Mouse (Mus musculus) testis, adult 2 months (tissue): ENCODE results near the gene Sbno2. TPM values are rescaled to one million over a fixed set of nuclear protein-coding genes. Genes with fewer than 3 reads are reported as not detected.

Experiments
- H3K27ac ChIP-seq: fragments of 200-500 bp; 2 replicates; pipeline ENCODE4 v1.5.1; 2012; ENCODE audit warnings: low read depth, low read length; ENCODE audit not compliant: control insufficient read depth, insufficient read depth
- H3K27me3 ChIP-seq: fragments of 200-500 bp; 2 replicates; pipeline ENCODE4 v1.6.1; 2012; ENCODE audit warnings: mild to moderate bottlenecking, low read length, moderate library complexity; ENCODE audit not compliant: control insufficient read depth, insufficient read depth
- H3K36me3 ChIP-seq: fragments of 200-500 bp; 2 replicates; pipeline ENCODE4 v1.6.1; 2012; ENCODE audit warnings: mild to moderate bottlenecking, low read length; ENCODE audit not compliant: control insufficient read depth, insufficient read depth
- H3K4me1 ChIP-seq: fragments of 200-500 bp; 2 replicates; pipeline ENCODE4 v1.6.1; 2012; ENCODE audit warnings: low read length; ENCODE audit not compliant: control insufficient read depth, insufficient read depth
- H3K4me3 ChIP-seq: fragments of 200-500 bp; 2 replicates; pipeline ENCODE4 v1.5.1; 2012; ENCODE audit warnings: low read depth, mild to moderate bottlenecking, low read length, moderate library complexity, mixed read lengths; ENCODE audit not compliant: control insufficient read depth
- CTCF ChIP-seq: fragments of 200-500 bp; IDR thresholded peaks from 2 replicates; pipeline ENCODE4 v1.5.1; 2012; ENCODE audit warnings: low read depth, mild to moderate bottlenecking, inconsistent platforms, low read length, moderate library complexity; ENCODE audit not compliant: control insufficient read depth, insufficient read depth, insufficient replicate concordance
- POLR2A ChIP-seq: fragments of 200-500 bp; IDR thresholded peaks from 2 replicates; pipeline ENCODE4 v1.6.1; 2012; ENCODE audit warnings: low read depth, mild to moderate bottlenecking, inconsistent platforms, low read length, moderate library complexity; ENCODE audit not compliant: control insufficient read depth
- polyA plus RNA-seq: library from polyadenylated mRNA; depleted of rRNA; stranded (reverse); fragments of >200 nt; gene quantifications from 2 replicates; pipeline ENCODE4 v1.2.3, GENCODE M21; 2012

Gene Sbno2
- polyA plus RNA-seq, 1 experiment, result 13.9 TPM

DNA sequence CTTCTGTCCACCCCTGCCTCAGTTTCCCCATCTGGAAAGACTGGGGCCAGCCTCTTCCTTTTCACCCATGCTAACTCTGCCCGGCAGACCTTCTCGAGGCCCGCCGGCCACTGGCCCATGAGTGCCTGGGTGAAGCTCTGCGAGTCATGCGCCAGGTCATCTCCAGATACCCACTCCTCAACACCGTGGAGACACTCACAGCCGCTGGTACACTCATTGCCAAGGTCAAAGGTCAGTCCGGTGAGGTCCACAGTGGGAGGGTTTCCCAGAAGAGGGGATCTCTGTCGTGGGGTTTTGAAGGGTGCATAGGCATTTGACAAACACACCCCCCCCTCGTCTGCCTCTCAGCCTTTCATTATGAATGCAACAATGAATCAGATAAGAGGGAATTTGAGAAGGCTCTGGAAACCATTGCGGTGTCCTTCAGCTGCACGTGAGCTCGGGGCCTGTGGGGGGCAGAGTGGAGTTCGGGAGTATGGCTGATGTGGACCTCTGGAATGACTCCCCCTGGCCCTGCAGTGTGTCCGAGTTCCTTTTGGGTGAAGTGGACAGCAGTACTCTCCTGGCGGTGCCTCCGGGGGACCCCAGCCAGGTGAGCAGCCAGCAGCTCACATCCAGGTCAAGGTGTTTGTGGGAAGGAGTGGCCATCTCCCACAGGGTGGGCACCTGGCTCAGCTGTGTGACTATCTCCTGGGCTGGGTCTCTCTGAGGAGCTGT is 84.6 kb downstream of the Sbno2 start:
- TF ChIP-seq CTCF (no peak), POLR2A (no peak)
- H3K4me1 ChIP-seq, result peaks cover 6% of the 10 kb centered on the region; the same call in 1 of the 2 replicates
- no peak overlapping the region for H3K4me3 ChIP-seq
- no peak overlapping the region for H3K27ac ChIP-seq
- H3K27me3 ChIP-seq, result no peaks in the 10 kb centered on the region
- no peaks in the 10 kb centered on the region for H3K36me3 ChIP-seq

DNA sequence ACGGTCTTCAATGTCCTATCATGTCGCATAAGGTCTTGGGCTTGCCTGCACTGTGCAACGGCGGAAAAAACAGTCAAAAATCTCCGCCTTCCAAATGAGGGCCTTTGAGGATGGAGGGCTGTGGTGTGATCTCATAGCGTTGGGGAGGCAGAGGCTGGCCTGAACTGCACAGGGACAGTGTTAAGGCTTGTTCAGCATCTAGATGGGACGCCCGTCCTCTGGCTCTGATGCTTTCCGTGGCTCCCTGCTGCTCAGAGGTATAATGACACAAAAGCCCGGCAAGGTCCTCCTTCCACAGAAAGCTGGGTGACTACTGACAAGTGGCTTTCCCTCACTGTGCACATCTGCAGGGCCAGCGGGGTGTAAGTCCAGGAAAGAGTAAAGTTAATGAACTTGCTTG is 85.2 kb downstream of the Sbno2 start:
- peaks cover 4% of the 10 kb centered on the region; the same call in 1 of the 2 replicates for H3K4me1 ChIP-seq
- no peaks in the 10 kb centered on the region for H3K36me3 ChIP-seq
- H3K4me3 ChIP-seq, result no peak overlapping the region
- TF ChIP-seq CTCF (no peak), POLR2A (no peak)
- no peak overlapping the region for H3K27ac ChIP-seq
- H3K27me3 ChIP-seq, result no peaks in the 10 kb centered on the region

GRCm38 (mm10) chr10:80019471-80020131 is 85.8 kb downstream of the Sbno2 start:
- no peaks in the 10 kb centered on the region for H3K36me3 ChIP-seq
- H3K4me1 ChIP-seq, result peaks cover 4% of the 10 kb centered on the region; the same call in 1 of the 2 replicates
- H3K4me3 ChIP-seq, result no peak overlapping the region
- no peaks in the 10 kb centered on the region for H3K27me3 ChIP-seq
- no peak overlapping the region for H3K27ac ChIP-seq
- TF ChIP-seq CTCF (no peak), POLR2A (no peak)

GRCm38 (mm10) chr10:80018739-80019297 is 86.6 kb downstream of the Sbno2 start:
- H3K27ac ChIP-seq, result no peak overlapping the region
- no peaks in the 10 kb centered on the region for H3K27me3 ChIP-seq
- H3K4me1 ChIP-seq, result peaks cover 2% of the 10 kb centered on the region; the same call in 1 of the 2 replicates
- TF ChIP-seq POLR2A (no peak), CTCF (no peak)
- no peaks in the 10 kb centered on the region for H3K36me3 ChIP-seq
- no peak overlapping the region for H3K4me3 ChIP-seq

DNA sequence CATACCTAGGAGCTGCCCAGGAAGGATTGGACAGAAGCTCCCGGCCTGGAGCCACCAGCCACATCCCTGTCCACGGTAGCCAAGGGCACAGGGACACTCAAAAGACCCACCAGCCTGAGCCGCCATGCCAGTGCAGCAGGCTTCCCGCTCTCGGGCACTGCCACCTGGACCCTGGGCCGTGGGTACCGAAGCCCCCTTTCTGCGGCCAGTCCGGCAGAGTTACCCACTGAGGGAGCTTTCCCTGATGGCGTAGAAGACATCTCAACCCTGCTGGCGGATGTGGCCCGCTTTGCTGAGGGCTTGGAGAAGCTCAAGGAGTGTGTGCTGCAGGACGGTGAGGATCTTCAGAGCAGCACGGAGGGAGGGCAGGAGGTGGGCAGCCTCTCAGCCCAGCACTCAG is 87.6 kb downstream of the Sbno2 start:
- Histone ChIP-seq H3K27ac (no peak overlapping the region), H3K36me3 (no peaks in the 10 kb centered on the region), H3K4me1 (peaks cover 2% of the 10 kb centered on the region; the same call in 1 of the 2 replicates), H3K27me3 (no peaks in the 10 kb centered on the region), H3K4me3 (no peak overlapping the region)
- TF ChIP-seq POLR2A (no peak), CTCF (no peak)

DNA sequence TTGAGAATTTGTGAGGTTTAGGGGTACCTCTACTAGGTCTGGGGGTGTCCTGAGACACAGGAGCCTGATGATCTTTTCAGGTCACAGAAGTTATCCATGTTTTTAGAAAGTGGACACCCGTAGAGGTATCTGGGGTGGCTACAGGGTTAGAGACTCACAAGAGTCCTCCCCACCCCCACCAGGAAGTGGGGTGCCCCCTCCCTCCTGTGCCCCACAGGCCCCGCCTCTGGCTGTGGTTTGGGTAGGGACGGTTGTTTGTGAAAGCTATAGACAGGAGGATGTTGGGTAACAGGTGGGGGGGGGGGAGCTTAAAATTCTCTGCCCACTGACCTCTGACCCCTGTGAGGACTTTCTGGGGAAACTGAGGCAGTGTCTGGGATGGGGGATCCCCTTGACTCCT is 88.0 kb downstream of the Sbno2 start:
- Histone ChIP-seq H3K4me3 (no peak overlapping the region), H3K27ac (no peak overlapping the region), H3K27me3 (no peaks in the 10 kb centered on the region), H3K4me1 (peaks cover 2% of the 10 kb centered on the region; the same call in 1 of the 2 replicates), H3K36me3 (no peaks in the 10 kb centered on the region)
- TF ChIP-seq CTCF (no peak), POLR2A (no peak)

GRCm38 (mm10) chr10:80016931-80017330 is 88.4 kb downstream of the Sbno2 start:
- Histone ChIP-seq H3K27me3 (no peaks in the 10 kb centered on the region), H3K4me1 (peaks cover 2% of the 10 kb centered on the region; the same call in 1 of the 2 replicates), H3K4me3 (no peak overlapping the region), H3K27ac (no peak overlapping the region), H3K36me3 (no peaks in the 10 kb centered on the region)
- TF ChIP-seq CTCF (no peak), POLR2A (no peak)

DNA sequence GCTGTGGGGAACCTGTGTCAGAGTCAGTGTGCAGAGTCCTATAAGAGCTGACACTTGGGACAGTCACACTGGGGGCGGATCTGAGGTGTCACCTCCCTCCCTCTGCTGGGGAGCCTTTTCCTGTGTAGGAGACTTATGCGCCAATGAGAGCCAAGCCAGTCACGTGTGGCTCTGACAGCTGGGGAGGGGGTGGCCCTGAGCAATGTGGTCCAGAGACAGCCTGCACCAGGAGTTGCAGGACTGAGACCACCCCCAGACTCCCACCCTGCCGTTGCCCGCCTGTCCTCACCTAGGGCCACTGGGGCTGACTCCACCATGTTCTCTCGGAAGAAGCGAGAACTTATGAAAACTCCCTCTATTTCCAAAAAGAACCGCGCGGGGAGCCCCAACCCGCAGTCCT is 88.9 kb downstream of the Sbno2 start, which contains the start of gene Arhgap45:
TSS of gene Arhgap45 (plus strand) at position 143 of the 400 bp plus-strand sequence.
- no peaks in the 10 kb centered on the region for H3K36me3 ChIP-seq
- no peaks in the 10 kb centered on the region for H3K27me3 ChIP-seq
- no peak for TF ChIP-seq CTCF
- no peak for TF ChIP-seq POLR2A
- H3K4me3 ChIP-seq, result no peak within 1 kb of the TSS
- peaks cover 2% of the 10 kb centered on the region; the same call in 1 of the 2 replicates for H3K4me1 ChIP-seq
- no peak within 1 kb of the TSS for H3K27ac ChIP-seq
